Mouse (Mus musculus) adrenal gland (tissue): ENCODE data around the gene Alg9.

Experiments used
- intact Hi-C: fragments of 180-260 bp; cut with DNase I; formaldehyde crosslinking; loops from one replicate; pipeline ENCODE4 v1.15.1; 2025

The Alg9 gene

DNA sequence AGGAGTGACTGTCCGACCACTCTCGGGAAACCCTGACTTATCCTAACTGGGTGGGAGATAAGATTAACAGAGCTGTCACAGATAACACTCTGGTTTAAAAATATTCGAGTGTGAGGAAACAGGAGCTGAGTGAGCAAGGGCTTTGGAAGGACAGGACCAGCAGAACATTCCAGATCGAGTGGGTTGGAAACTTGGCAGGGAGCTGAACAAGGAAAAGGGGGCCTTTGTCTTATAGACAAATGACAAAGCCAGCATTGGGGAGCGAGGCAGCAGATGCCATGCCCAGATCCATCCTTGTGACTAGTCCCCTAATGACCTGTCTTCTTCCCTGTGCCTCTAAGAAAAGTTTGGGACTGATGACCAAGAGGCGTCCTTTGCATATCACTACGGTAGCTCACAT lies 20.9 kb upstream of the Alg9 start:
- intact Hi-C loops: no loop called here

DNA sequence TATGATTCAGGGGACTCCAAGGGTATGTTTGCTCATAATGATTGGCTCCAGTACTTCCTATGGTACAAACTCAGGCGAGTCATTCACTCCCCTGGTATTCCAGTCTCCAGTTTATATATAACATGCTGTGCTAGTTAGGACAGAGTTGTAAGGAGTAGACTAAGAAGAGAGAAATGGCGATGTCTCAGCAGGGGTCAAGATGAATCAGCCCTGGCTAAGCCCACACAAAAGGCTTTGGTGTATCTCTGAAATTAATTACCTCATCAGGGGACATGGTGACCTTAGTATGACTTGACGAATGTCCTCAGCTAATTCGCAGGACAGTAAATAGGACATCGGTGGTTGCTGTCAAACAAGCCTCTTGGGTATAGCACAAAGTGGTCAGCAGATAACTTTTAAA lies 18.1 kb upstream of the Alg9 start:
- intact Hi-C loops: no loop called here

- intact Hi-C loops: loop anchor here (10.0 kb wide), 1 partner anchor 57 kb away; no protein-coding TSS in a partner anchor
Measured at GRCm38 (mm10) chr9:50761520-50762243, 13.1 kb upstream of the Alg9 start.

DNA sequence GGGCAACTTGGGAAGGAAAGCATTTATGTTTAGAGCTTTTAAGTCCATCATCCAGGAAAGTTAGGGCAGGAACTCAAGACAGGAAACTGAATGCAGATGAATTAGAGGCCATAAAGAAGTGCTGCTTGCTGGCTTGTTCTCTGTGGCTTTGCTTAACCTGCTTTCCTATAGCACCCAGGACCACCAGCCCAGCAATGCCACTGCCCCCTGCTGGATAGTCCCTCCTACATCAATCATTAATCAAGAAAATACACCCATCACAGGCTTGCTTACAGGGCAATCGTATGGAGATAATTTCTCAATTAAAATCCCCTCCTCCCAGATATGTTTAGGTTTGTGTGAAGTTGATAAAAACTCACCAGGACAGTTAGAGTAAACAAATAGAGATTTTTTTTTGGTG lies 11.5 kb upstream of the Alg9 start:
- intact Hi-C loops: loop anchor here (10.0 kb wide), 1 partner anchor 59 kb away; no protein-coding TSS in a partner anchor

- intact Hi-C loops: loop anchor here (10.0 kb wide), 1 partner anchor 63 kb away; no protein-coding TSS in a partner anchor
Measured at GRCm38 (mm10) chr9:50767531-50768106, 7.2 kb upstream of the Alg9 start.

- intact Hi-C loops: loop anchor here (10.0 kb wide), 1 partner anchor 64 kb away; no protein-coding TSS in a partner anchor
Measured at GRCm38 (mm10) chr9:50768107-50769002, 6.5 kb upstream of the Alg9 start, which contains the start of gene Fdxacb1. Fdxacb1 (plus strand) TSS chr9:50768236.

GRCm38 (mm10) chr9:50770011-50770410 lies 4.8 kb upstream of the Alg9 start:
- intact Hi-C loops: no loop called here

DNA sequence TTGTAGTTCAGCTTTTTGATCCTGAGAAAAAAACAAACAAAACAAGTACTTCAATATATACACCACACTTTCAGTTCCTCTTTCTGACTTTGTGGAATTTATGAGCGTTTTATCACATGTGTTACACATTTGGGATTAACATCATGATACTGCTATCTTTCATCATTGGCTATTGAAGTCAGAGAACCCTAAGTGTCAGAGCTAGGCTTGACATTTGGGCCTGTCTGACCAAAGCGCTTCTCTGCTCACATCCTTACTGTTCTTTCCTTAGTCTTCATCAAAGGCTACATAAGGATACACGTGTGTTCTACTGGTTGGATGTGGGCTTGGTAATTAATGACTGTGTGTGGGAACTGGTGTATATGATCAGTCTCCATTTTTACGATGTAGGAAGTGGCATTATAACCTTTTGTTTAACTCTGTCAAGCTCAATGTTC lies 775 bp upstream of the Alg9 start:
- intact Hi-C loops: no loop called here

GRCm38 (mm10) chr9:50775662-50776126 lies 875 bp downstream of the Alg9 start:
- intact Hi-C loops: no loop called here

DNA sequence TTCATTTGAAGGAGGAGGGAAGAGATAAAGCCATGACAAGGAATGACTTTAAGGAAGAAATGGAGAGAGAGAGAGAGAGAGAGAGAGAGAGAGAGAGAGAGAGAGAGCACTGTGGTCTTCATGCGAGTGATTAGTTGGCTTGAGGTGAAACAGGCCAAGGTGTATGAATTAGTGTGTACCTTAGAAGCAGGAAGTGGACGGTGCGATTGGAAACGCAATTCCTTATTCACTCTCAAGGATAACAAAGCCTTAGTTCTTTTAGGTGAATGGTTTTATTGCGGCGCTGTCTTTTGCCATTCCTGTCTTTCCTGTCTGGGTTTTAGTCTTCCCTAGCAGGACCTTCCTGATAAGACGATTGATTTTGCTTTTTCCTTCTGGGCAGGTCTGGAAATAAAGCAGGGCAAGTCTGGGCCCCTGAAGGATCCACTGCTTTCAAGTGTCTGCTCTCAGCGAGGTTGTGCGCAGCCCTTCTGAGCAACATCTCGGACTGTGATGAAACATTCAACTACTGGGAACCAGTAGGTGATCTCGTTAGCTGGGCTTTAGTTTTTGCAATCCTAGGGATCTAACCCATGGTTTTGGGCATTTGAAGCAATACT lies 1.4 kb downstream of the Alg9 start:
- intact Hi-C loops: no loop called here

DNA sequence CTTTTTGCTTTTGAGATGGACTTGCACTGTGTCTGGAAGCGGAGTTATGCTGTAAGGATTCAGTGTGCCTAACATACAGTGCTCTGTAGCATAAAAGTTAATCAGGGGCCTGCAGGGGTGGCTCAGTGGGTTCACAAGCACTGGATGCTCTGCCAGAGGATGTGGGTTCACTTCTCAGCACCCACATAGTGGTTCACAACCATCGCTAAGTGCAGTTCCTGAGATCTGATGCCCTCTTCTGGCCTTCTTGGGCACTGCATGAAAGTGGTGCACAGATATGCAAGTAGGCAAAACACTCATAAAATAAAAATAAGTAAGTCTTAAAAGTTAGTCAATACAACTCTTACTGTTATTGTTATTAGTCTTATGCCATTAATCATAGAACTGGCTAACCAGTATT lies 7.3 kb downstream of the Alg9 start:
- intact Hi-C loops: loop anchor here (5.0 kb wide), 1 partner anchor 75 kb away; no protein-coding TSS in a partner anchor

GRCm38 (mm10) chr9:50795266-50795665 lies 20.4 kb downstream of the Alg9 start:
- intact Hi-C loops: no loop called here

DNA sequence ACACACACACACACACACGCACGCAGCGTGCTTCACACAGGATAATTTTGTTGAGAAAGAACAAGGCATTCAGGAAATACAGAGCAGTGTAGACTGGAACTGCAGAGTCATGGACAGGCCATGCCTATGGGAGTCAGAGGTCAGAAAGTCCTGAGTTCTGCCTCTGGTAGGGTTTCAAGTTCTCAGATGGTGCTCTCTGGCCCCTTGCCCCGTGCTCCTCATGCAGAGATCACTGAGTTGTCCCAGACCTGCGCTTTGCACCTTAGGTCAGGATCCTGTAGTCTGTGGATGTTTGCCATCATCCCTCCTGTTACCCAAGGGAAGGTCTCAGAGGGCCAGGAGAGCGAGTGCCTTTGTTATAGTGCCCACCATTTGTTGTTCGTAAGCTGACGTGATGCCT lies 22.0 kb downstream of the Alg9 start:
- intact Hi-C loops: no loop called here

- intact Hi-C loops: no loop called here
Measured at GRCm38 (mm10) chr9:50797641-50798040, 22.8 kb downstream of the Alg9 start.

DNA sequence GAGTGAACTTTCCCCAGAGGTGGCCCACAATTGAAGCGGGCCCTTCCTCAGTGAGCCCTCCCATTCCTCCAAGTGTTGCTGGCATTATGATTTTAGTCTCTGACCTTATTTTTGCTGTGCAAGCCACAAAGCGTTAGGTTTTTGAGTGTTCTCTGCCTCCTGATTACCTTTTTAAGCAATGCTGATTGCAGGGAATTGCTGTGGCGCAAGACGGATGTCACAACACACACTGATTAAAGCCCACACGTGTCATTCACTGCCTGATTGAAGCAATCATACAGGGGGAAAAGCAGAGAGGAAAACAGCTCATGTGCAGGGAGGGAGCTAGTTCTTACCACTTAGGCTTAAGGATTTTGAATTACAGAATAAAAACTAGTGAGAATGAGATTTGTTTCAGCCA lies 23.5 kb downstream of the Alg9 start:
- intact Hi-C loops: no loop called here

GRCm38 (mm10) chr9:50800985-50801384 lies 26.2 kb downstream of the Alg9 start:
- intact Hi-C loops: no loop called here

DNA sequence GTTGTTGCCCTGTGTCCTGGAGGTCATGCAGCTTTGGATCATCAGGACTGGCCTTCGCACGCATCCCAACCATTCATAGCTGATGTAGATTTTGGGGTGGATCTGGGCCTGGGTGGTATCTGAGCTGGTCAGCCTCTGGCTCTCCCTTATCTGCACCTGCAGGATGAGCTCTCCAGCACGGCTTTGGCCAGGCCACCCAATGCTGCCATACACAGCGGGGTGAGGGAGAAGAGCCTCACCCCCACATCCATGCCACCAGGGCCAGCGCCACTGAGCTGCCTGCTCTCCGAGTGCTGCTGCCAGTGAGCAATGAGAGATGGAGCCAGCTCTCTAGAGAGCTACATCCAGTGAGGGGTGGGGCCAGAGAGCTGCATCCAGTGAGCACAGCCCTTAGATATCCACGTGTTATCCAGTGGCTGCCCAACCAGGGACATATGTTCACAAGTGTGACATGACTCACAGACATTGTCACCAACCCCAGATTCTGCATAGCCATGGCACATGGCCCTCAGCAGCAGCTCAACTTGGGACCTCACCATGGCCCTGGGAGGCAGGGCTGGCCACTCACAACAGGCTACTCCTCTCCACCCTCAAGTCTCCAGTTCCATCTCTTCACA lies 28.3 kb downstream of the Alg9 start:
- intact Hi-C loops: no loop called here

DNA sequence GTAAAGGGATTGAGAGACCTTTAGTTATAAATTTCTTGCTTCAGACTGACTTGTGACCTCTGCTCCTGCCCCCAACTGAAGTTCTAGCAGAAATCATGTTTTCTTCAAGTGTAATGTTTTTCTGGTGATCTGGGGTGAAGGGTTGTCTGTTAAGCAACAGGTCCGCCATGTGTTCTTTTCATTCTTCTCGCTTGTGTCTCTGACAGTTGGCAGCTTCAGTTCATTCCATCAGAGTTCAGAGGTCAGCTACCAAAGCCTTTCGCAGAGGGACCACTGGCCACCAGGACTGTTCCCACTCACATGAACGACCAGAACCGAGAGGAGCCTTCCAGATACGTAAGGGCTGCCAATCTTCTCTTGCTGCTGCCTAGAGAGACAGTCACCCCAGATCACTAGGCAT lies 33.7 kb downstream of the Alg9 start:
- intact Hi-C loops: no loop called here

DNA sequence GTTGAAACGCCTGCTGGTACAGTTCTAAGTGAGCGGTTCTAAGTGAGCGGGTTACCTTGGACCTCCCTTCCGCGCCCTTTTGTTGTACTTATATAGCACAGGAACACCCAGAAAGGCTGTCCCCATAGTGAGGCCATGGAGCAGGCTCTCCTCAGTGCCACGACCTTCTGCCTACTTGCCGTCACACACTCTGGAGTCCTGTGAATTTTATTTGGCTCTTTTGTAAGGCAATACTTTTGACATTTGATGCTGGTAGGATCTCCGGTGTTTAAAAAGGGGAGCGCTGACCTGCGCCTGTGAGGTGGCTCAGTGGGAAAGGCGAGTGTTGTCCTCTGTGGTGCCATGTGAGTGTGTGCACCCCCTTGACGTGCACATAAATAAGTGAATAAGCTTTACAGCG lies 34.3 kb downstream of the Alg9 start:
- intact Hi-C loops: no loop called here

DNA sequence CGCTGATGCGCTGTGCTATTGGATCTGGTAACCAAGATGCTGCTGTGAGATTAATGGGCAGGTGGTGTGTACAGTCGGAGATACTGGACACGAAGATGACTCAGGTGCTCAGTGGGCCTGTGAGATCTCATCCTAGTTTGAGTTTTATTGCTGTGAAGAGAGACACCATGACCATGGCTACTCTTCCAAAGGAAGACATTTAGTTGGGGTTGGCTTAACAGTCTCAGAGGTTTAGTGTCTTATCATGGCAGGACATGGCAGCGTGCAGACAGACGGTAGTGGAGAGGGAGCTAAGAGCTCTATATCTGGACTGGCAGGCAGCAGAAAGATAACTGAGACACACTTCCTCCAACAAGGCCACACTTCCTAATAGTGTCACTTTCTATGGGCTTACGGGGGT lies 36.4 kb downstream of the Alg9 start:
- intact Hi-C loops: no loop called here

- intact Hi-C loops: no loop called here
Measured at GRCm38 (mm10) chr9:50811746-50812145, 36.9 kb downstream of the Alg9 start.
